Mouse (Mus musculus): ENCODE measurements around the gene Gch1. TPM values are rescaled to one million over a fixed set of nuclear protein-coding genes. Genes with fewer than 3 reads are reported as not detected.

Gene Gch1
- total RNA-seq (2012; rRNA removed) (4.4 and 8.6 TPM in 2 replicates), polyA plus RNA-seq (2012; ENCODE audit: insufficient read depth in 1 of 2, insufficient read length in 2 of 2, low read depth in 1 of 2, low replicate concordance in 2 of 2, missing spikeins in 1 of 2) (1 to 10 TPM in 1 of 2 experiments, not detected in 1; 6.6 TPM)

DNA sequence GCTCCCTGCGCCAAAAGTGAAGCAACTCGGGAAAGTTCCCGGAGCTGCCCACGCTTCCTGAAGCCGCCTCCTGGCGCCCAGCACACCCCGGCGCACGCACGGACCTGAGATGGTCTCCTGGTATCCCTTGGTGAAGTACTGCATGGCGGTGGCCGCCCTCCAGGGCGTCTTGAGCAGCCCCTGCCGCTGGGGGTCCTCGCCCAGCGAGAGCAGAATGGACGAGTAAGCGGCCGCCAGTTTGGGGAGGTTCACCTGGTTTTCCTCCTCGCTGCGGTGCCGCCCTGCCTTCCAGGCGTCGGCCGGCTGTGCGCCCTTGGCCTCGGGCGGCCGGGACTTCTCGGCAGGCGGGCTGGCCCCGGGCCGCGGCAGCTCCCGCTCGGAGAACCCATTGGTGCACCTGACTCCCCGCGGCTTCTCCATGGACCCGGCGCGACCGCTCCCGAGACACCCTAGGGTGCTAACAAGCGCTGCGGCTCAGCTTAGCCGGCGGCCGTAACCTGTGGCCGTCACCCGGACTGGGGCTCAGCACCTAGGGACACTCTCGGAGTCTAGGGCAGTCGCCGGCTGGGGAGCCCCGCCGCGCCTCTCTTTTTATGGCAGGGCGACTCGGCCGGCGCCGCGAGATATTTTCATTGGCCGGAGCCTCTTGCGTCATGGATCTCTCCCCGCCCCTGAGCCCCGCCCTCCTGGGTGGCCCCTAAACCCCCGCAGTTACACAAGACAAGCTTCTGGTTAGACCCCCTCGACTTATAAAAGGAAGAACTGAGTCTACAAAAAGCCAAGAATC lies at the start of gene Gch1:
Gene Gch1 (minus strand): TSS at position 566 of the 787 bp plus-strand sequence.
- Histone ChIP-seq H3K9ac (ENCODE audit: control insufficient read depth, low read depth, low read length, poor library complexity, severe bottlenecking) (peak within 1 kb of the TSS; percentile 85), H3K9me3 (replicated peaks; ENCODE audit: insufficient read depth, low read length) (no peaks in the 10 kb centered on the region), H3K79me2 (ENCODE audit: control insufficient read depth, insufficient read depth, low read length, poor library complexity) (peaks cover 12% of the 10 kb centered on the region), H3K4me1 (ENCODE audit: control insufficient read depth in 1 of 2, insufficient read depth in 2 of 2, low read length in 2 of 2) (peaks cover 6 to 11% of the 10 kb centered on the region in 2 experiments), H3K36me3 (ENCODE audit: control insufficient read depth in 1 of 2, insufficient read depth in 2 of 2, low read length in 2 of 2) (peaks cover 0 to 12% of the 10 kb centered on the region in 2 experiments; a peak in 2 of 4 replicates), H3K27ac (ENCODE audit: control insufficient read depth, low read depth, low read length) (peak within 1 kb of the TSS; percentile 59), H3K4me3 (ENCODE audit: control insufficient read depth in 1 of 2, insufficient read depth in 1 of 2, low read depth in 2 of 2, low read length in 2 of 2) (peak within 1 kb of the TSS; percentile 76 to 90), H3K27me3 (ENCODE audit: control insufficient read depth in 1 of 2, insufficient read depth in 2 of 2, low read length in 2 of 2) (no peaks in the 10 kb centered on the region)
- DNase-seq (ENCODE audit: low read depth, low spot score), result peak; percentile 89
- TF ChIP-seq RCOR1 (IDR thresholded peaks at IDR 0.05; ENCODE audit: low read depth, low read length) (no peak), MXI1 (IDR thresholded peaks at IDR 0.05; ENCODE audit: low read depth, low read length) (no peak), CHD2 (IDR thresholded peaks at IDR 0.05; ENCODE audit: low read length) (no peak), RAD21 (IDR thresholded peaks at IDR 0.05; ENCODE audit: low read depth, low read length) (no peak), POLR2A (IDR thresholded peaks at IDR 0.05; ENCODE audit: control insufficient read depth in 1 of 2, insufficient read depth in 1 of 2, low read depth in 1 of 2, low read length in 2 of 2, poor library complexity in 1 of 2) (peak; percentile 93 to 96), E2F4 (IDR thresholded peaks at IDR 0.05; ENCODE audit: borderline replicate concordance, low read depth, low read length) (no peak), USF2 (IDR thresholded peaks at IDR 0.05; ENCODE audit: borderline replicate concordance in 1 of 2, insufficient read depth in 1 of 2, low read depth in 1 of 2, low read length in 2 of 2) (no peak), NELFE (IDR thresholded peaks at IDR 0.05; ENCODE audit: low read depth, low read length) (peak; percentile 96), TCF12 (IDR thresholded peaks at IDR 0.05; ENCODE audit: low read depth, low read length) (no peak), CHD1 (IDR thresholded peaks at IDR 0.05; ENCODE audit: low read depth, low read length) (0 out of 2 replicates have a peak, but pooled peaks have one; percentile 34), HCFC1 (IDR thresholded peaks at IDR 0.05; ENCODE audit: low read depth, low read length) (peak; percentile 42; the same call in 1 of the 2 replicates), EP300 (IDR thresholded peaks at IDR 0.05; ENCODE audit: low read depth in 1 of 2, low read length in 2 of 2) (peak in 1 of 2 experiments; percentile 14; a peak in 1 of 4 replicates), MYC (IDR thresholded peaks at IDR 0.05; ENCODE audit: low read depth, low read length) (no peak), ZKSCAN1 (IDR thresholded peaks at IDR 0.05; ENCODE audit: low read depth, low read length) (no peak), USF1 (IDR thresholded peaks at IDR 0.05; ENCODE audit: low read depth, low read length) (no peak), ELF1 (IDR thresholded peaks at IDR 0.05; ENCODE audit: low read depth, low read length) (0 out of 2 replicates have a peak, but pooled peaks have one; percentile 27), POLR2AphosphoS5 (IDR thresholded peaks at IDR 0.05; ENCODE audit: borderline replicate concordance, low read depth, low read length) (no peak), GATA1 (IDR thresholded peaks at IDR 0.05; ENCODE audit: low read depth, low read length) (no peak), MAX (IDR thresholded peaks at IDR 0.05; ENCODE audit: low read length) (0 out of 2 replicates have a peak, but pooled peaks have one; percentile 38), MEF2A (IDR thresholded peaks at IDR 0.05; ENCODE audit: extremely low read depth, insufficient replicate concordance, low read depth, low read length, poor library complexity, severe bottlenecking) (no peak), UBTF (IDR thresholded peaks at IDR 0.05; ENCODE audit: borderline replicate concordance, insufficient read depth, low read depth, low read length) (0 out of 2 replicates have a peak, but pooled peaks have one; percentile 78), ETS1 (IDR thresholded peaks at IDR 0.05; ENCODE audit: low read depth, low read length) (no peak), JUND (IDR thresholded peaks at IDR 0.05; ENCODE audit: low read depth, low read length) (no peak), MAZ (IDR thresholded peaks at IDR 0.05; ENCODE audit: low read depth, low read length) (peak; percentile 52), POLR2AphosphoS2 (IDR thresholded peaks at IDR 0.05; ENCODE audit: low read length) (peak; percentile 89), SIN3A (IDR thresholded peaks at IDR 0.05; ENCODE audit: low read length) (peak; percentile 59), NRF1 (IDR thresholded peaks at IDR 0.05; ENCODE audit: insufficient read depth, low read depth, low read length, poor library complexity, severe bottlenecking) (no peak), ZNF384 (IDR thresholded peaks at IDR 0.05; ENCODE audit: low read depth, low read length) (no peak), TAL1 (IDR thresholded peaks at IDR 0.05; ENCODE audit: low read length) (no peak), CTCF (IDR thresholded peaks at IDR 0.05 in 2 of 3, conservative IDR thresholded peaks at IDR 0.05 in 1 of 3; ENCODE audit: control insufficient read depth in 1 of 3, insufficient read depth in 1 of 3, low read depth in 2 of 3, low read length in 3 of 3, poor library complexity in 1 of 3, severe bottlenecking in 1 of 3) (peak in 1 of 3 experiments; percentile 20; a peak in 2 of 6 replicates), MAFK (IDR thresholded peaks at IDR 0.05; ENCODE audit: borderline replicate concordance, low read depth, low read length) (no peak), KAT2A (conservative IDR thresholded peaks at IDR 0.05; ENCODE audit: low read depth, low read length) (no peak), GABPA (IDR thresholded peaks at IDR 0.05; ENCODE audit: low read depth, low read length) (no peak), MYB (IDR thresholded peaks at IDR 0.05; ENCODE audit: low read depth, low read length) (no peak), ZMIZ1 (IDR thresholded peaks at IDR 0.05; ENCODE audit: low read depth, low read length) (peak; percentile 97)

Data from MEL (cell line).